Mouse (Mus musculus) liver, embryonic 14.5 days (tissue): Measurements from ENCODE around the gene Pofut1.

Source experiments
- CTCF ChIP-seq: IDR thresholded peaks from 2 replicates; pipeline ENCODE4 v1.5.1; 2016; ENCODE audit warnings: antibody characterized with exemption, low read depth, control low read depth
- EP300 ChIP-seq: IDR thresholded peaks from 2 replicates; pipeline ENCODE4 v1.6.1; 2016; ENCODE audit warnings: antibody characterized with exemption, low read depth

DNA sequence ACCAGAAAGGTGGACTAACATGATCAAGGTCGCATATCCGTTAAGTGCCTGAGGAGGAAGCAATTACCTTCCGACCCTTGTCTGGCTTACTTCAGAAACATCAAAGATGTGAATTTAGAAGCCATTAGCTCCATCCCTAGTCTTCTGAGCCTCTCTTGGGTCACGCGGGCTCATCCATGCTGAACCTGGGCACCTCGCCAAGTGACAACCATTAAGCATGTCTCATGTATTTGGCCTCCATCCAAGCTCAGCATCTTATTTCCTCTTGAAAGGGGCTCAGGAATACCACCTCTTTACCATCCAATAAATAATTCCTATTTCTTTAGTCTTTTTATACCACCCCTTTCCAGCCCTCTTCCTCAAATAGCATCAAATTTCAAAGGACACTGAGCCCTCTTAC is 46.5 kb downstream of the Pofut1 start:
- TF ChIP-seq CTCF, result no peak
- no peak for TF ChIP-seq EP300
